Mouse (Mus musculus): ENCODE data around the gene Cib2. TPM values are rescaled to one million over a fixed set of nuclear protein-coding genes. Genes with fewer than 3 reads are reported as not detected.
A peak's percentile ranks its signal among the peaks of the same experiment; 100 is the strongest.

Gene Cib2
- total and polyA plus RNA-seq, 2 experiments from 2014 or later = 2.0 to 4.5 TPM

GRCm38 (mm10) chr9:54501453-54502110, 58.4 kb downstream of the Cib2 start, which contains the start of gene Dmxl2:
Dmxl2 (minus strand) TSS chr9:54501626.
- DNase-seq (ENCODE audit: low spot score) (peak; percentile 88), ATAC-seq (ENCODE audit: insufficient read depth, low read depth) (peak; percentile 94)
- no peaks in the 10 kb centered on the region for H3K36me3 ChIP-seq (replicated peaks; ENCODE audit: control insufficient read depth, insufficient read depth, low read length)
- no peaks in the 10 kb centered on the region for H3K9me3 ChIP-seq (replicated peaks; ENCODE audit: control insufficient read depth, low read length)
- H3K4me3 ChIP-seq (ENCODE audit: low read depth, low read length) = peak within 1 kb of the TSS; percentile 78
- TF ChIP-seq EP300 (IDR thresholded peaks at IDR 0.05; ENCODE audit: low read depth) (no peak), CTCF (IDR thresholded peaks at IDR 0.05; ENCODE audit: low read depth) (no peak)
- H3K9ac ChIP-seq (replicated peaks; ENCODE audit: low read depth, low read length) = peak within 1 kb of the TSS; percentile 64
- WGBS = under 1% methylated on average over 69 of the region's 99 CpGs
- no peaks in the 10 kb centered on the region for H3K27me3 ChIP-seq (ENCODE audit: control insufficient read depth, insufficient read depth, low read length)
- H3K4me1 ChIP-seq (ENCODE audit: control insufficient read depth, insufficient read depth) = no peaks in the 10 kb centered on the region
- H3K27ac ChIP-seq (ENCODE audit: low read depth) = peak within 1 kb of the TSS; percentile 73
- peak within 1 kb of the TSS; percentile 98 for H3K4me2 ChIP-seq (ENCODE audit: low read depth, low read length)

GRCm38 (mm10) chr9:54500832-54501452, 59.1 kb downstream of the Cib2 start:
- H3K4me2 ChIP-seq (ENCODE audit: low read depth, low read length) = peak overlapping the region; percentile 98
- no peaks in the 10 kb centered on the region for H3K9me3 ChIP-seq (replicated peaks; ENCODE audit: control insufficient read depth, low read length)
- TF ChIP-seq EP300 (IDR thresholded peaks at IDR 0.05; ENCODE audit: low read depth) = no peak
- no peak for TF ChIP-seq CTCF (IDR thresholded peaks at IDR 0.05; ENCODE audit: low read depth)
- DNase-seq (ENCODE audit: low spot score) (peak; percentile 32), ATAC-seq (ENCODE audit: insufficient read depth, low read depth) (peak; percentile 6; the same call in 1 of the 2 replicates)
- peak overlapping the region; percentile 78 for H3K4me3 ChIP-seq (ENCODE audit: low read depth, low read length)
- H3K27me3 ChIP-seq (ENCODE audit: control insufficient read depth, insufficient read depth, low read length) = no peaks in the 10 kb centered on the region
- no peaks in the 10 kb centered on the region for H3K4me1 ChIP-seq (ENCODE audit: control insufficient read depth, insufficient read depth)
- no peaks in the 10 kb centered on the region for H3K36me3 ChIP-seq (replicated peaks; ENCODE audit: control insufficient read depth, insufficient read depth, low read length)
- peak overlapping the region; percentile 64 for H3K9ac ChIP-seq (replicated peaks; ENCODE audit: low read depth, low read length)
- H3K27ac ChIP-seq (ENCODE audit: low read depth) = peak overlapping the region; percentile 73
- WGBS = under 1% methylated on average over 43 of the region's 43 CpGs

GRCm38 (mm10) chr9:54499791-54500190, 60.2 kb downstream of the Cib2 start:
- WGBS = 77% methylated on average over 3 of the region's 3 CpGs
- H3K9ac ChIP-seq (replicated peaks; ENCODE audit: low read depth, low read length) = no peak overlapping the region
- ATAC-seq (ENCODE audit: insufficient read depth, low read depth) (no peak), DNase-seq (ENCODE audit: low spot score) (no peak)
- no peaks in the 10 kb centered on the region for H3K9me3 ChIP-seq (replicated peaks; ENCODE audit: control insufficient read depth, low read length)
- TF ChIP-seq CTCF (IDR thresholded peaks at IDR 0.05; ENCODE audit: low read depth) (no peak), EP300 (IDR thresholded peaks at IDR 0.05; ENCODE audit: low read depth) (no peak)
- H3K4me2 ChIP-seq (ENCODE audit: low read depth, low read length) = no peak overlapping the region
- no peaks in the 10 kb centered on the region for H3K36me3 ChIP-seq (replicated peaks; ENCODE audit: control insufficient read depth, insufficient read depth, low read length)
- no peaks in the 10 kb centered on the region for H3K27me3 ChIP-seq (ENCODE audit: control insufficient read depth, insufficient read depth, low read length)
- H3K4me1 ChIP-seq (ENCODE audit: control insufficient read depth, insufficient read depth) = no peaks in the 10 kb centered on the region
- H3K27ac ChIP-seq (ENCODE audit: low read depth) = no peak overlapping the region
- no peak overlapping the region for H3K4me3 ChIP-seq (ENCODE audit: low read depth, low read length)

GRCm38 (mm10) chr9:54499291-54499690, 60.7 kb downstream of the Cib2 start:
- Histone ChIP-seq H3K27me3 (ENCODE audit: control insufficient read depth, insufficient read depth, low read length) (no peaks in the 10 kb centered on the region), H3K9me3 (replicated peaks; ENCODE audit: control insufficient read depth, low read length) (no peaks in the 10 kb centered on the region), H3K4me2 (ENCODE audit: low read depth, low read length) (no peak overlapping the region), H3K4me1 (ENCODE audit: control insufficient read depth, insufficient read depth) (no peaks in the 10 kb centered on the region), H3K4me3 (ENCODE audit: low read depth, low read length) (no peak overlapping the region), H3K36me3 (replicated peaks; ENCODE audit: control insufficient read depth, insufficient read depth, low read length) (no peaks in the 10 kb centered on the region), H3K9ac (replicated peaks; ENCODE audit: low read depth, low read length) (no peak overlapping the region), H3K27ac (ENCODE audit: low read depth) (no peak overlapping the region)
- DNase-seq (ENCODE audit: low spot score) = no peak
- no peak for TF ChIP-seq EP300 (IDR thresholded peaks at IDR 0.05; ENCODE audit: low read depth)
- 84% methylated on average over 6 of the region's 6 CpGs for WGBS
- no peak for ATAC-seq (ENCODE audit: insufficient read depth, low read depth)

Other genes with a start within 250 kb of the Cib2 start
- gene Dmxl2, start 58.6 kb downstream of the Cib2 start, total RNA-seq (2014; rRNA removed; ENCODE audit: low replicate concordance) = 12.6 and 26.6 TPM in 2 replicates
- gene Dmxl2, start 58.6 kb downstream of the Cib2 start, polyA plus RNA-seq (2015; fragmentation: Nextera tagmentation; extraction: Ambion mirVana) = 4.4 and 4.8 TPM in 2 replicates
- not detected in 2 replicates for gene Sh2d7, start 21.2 kb downstream of the Cib2 start, total RNA-seq (2014; rRNA removed; ENCODE audit: low replicate concordance)
- gene Sh2d7, start 21.2 kb downstream of the Cib2 start, polyA plus RNA-seq (2015; fragmentation: Nextera tagmentation; extraction: Ambion mirVana) = not detected in 2 replicates
- gene Idh3a, start 26.1 kb upstream of the Cib2 start, total RNA-seq (2014; rRNA removed; ENCODE audit: low replicate concordance) = 402 and 407 TPM in 2 replicates
- 840 TPM in 2 replicates for gene Idh3a, start 26.1 kb upstream of the Cib2 start, polyA plus RNA-seq (2015; fragmentation: Nextera tagmentation; extraction: Ambion mirVana)
- gene Acsbg1, start 101.7 kb upstream of the Cib2 start, total RNA-seq (2014; rRNA removed; ENCODE audit: low replicate concordance) = 0.69 TPM in 1 of 2 replicates, not detected in the other
- gene Acsbg1, start 101.7 kb upstream of the Cib2 start, polyA plus RNA-seq (2015; fragmentation: Nextera tagmentation; extraction: Ambion mirVana) = 0.07 and 0.19 TPM in 2 replicates
- gene Dnaja4, start 138.7 kb upstream of the Cib2 start, total RNA-seq (2014; rRNA removed; ENCODE audit: low replicate concordance) = 23.3 and 28.2 TPM in 2 replicates
- 36.1 and 39.2 TPM in 2 replicates for gene Dnaja4, start 138.7 kb upstream of the Cib2 start, polyA plus RNA-seq (2015; fragmentation: Nextera tagmentation; extraction: Ambion mirVana)
- gene Wdr61, start 174.3 kb upstream of the Cib2 start, total RNA-seq (2014; rRNA removed; ENCODE audit: low replicate concordance) = 35.1 and 65.5 TPM in 2 replicates
- 91.8 and 92.2 TPM in 2 replicates for gene Wdr61, start 174.3 kb upstream of the Cib2 start, polyA plus RNA-seq (2015; fragmentation: Nextera tagmentation; extraction: Ambion mirVana)
- not detected in 2 replicates for gene Crabp1, start 204.5 kb upstream of the Cib2 start, total RNA-seq (2014; rRNA removed; ENCODE audit: low replicate concordance)
- 0.34 and 0.60 TPM in 2 replicates for gene Crabp1, start 204.5 kb upstream of the Cib2 start, polyA plus RNA-seq (2015; fragmentation: Nextera tagmentation; extraction: Ambion mirVana)